Mouse (Mus musculus): ENCODE data around the gene Cpne5.

Cpne5 gene

DNA sequence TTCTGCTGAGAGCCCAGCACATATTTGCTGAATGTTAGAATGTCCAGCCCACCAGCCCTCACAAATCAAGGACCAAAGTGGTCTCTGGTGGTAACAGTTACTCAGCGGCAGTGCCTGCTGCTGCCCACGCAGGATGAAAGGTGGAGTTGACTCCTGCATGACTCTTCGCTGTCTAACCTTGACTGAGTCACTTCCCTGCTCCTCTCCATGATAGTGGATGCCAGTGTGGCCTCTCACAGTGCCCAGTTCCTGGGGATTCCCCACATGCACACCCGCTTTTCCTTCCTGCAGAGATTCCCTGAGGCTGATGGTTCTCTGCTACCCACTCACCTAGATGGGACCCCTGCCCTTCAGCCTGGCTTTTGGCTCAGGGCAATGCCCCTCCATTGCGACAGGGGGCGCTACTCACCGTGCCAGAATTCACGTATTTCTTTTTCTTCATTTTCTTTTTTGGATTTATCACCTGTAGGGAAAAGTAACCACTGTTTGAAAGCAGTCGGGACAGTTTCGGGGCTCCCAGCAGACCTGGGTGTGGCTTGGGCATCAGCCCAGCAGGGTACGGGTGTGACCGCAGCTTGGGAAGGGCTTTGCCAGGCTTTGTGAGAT is 68.9 kb downstream of the Cpne5 start:
- no peak for DNase-seq (ENCODE audit: low spot score)

DNA sequence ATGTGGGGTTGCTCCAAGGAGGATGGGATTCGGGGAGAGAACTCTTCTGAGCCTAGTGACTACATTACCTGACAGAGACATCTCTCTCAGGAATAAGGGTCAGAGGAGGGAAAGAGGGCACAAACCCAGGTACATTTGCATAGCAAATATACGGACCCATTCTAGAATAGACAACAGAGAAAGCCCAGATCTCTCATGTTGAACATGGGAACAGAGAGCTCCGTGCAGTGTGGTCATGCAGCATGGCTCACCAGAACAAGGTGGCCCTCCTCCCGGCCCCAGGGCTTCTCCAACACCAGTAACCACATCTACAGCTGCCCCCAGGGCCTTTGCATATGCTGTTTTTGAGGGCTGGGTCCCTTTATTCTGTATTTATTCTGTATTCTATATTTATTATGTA is 69.5 kb downstream of the Cpne5 start:
- DNase-seq (ENCODE audit: low spot score): no peak

DNA sequence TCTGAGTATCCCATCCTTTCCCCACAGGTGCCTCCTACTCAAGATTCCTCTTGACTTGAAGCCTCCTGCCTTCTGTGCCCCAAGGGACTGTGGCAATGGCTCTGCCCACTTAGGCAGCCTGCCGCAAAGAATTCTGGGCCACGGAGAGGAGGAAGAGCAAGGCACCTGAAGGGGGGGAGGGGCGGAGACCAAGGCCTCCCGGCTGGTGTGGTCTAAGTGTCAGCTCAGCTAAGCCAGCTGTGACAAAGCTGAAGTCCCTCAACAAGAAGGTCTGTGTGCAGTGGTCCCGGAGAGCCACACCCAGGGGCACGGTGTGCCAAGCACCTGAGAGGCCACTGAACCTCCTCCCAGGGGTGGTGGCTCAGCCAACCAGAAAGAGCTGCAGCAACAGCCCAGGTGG is 70.6 kb downstream of the Cpne5 start:
- no peak for DNase-seq (ENCODE audit: low spot score)

DNA sequence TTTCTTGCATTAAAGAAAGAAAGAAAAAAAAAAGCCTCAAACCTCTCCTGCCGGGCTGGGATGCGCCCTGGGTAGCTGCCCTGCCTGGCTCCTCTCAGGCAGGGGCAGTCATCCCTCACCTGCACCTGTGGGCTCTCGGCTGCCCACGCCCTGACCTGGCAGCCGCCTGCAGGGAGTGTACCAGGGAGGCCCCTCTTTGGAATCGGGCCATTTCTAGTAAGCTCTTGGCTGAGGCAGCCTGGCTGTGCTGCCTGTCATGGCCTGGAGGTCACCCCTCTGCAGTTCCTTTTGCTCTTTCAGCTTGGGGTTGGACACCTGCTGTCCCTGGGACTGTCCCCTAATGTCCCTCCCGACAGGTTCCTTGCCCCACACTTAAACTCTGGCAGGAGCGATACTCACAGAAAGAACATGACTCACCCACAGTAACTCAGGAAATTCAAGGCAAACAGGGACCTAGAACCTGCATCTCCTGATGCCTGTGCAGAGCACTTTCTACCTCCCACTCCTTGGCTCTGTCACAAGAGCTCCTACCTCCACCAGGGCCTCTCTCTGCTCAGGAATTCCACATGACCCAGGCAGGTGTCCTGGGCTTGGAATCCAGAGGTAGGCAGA is 71.9 kb downstream of the Cpne5 start:
- no peak for DNase-seq (ENCODE audit: low spot score)

DNA sequence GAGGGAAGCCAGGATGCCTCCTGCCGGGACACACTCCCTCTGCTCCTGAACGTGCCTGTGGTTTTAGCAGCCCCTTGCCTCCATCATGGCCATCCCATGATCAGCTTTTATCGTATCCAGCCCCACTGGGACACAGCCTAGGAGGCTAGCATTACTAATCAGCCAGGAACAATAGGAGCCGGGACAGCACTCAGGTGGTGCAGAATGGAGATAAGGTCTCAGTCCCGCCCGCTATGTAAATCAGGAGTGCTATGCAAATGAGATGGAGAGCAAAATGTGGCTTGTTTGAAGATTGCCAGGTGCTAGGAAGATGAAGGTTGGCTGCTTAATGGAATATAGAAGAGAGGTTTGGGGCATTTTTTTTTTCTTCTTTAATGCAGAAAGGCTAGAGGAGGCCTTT is 72.5 kb downstream of the Cpne5 start:
- DNase-seq (ENCODE audit: low spot score): no peak

DNA sequence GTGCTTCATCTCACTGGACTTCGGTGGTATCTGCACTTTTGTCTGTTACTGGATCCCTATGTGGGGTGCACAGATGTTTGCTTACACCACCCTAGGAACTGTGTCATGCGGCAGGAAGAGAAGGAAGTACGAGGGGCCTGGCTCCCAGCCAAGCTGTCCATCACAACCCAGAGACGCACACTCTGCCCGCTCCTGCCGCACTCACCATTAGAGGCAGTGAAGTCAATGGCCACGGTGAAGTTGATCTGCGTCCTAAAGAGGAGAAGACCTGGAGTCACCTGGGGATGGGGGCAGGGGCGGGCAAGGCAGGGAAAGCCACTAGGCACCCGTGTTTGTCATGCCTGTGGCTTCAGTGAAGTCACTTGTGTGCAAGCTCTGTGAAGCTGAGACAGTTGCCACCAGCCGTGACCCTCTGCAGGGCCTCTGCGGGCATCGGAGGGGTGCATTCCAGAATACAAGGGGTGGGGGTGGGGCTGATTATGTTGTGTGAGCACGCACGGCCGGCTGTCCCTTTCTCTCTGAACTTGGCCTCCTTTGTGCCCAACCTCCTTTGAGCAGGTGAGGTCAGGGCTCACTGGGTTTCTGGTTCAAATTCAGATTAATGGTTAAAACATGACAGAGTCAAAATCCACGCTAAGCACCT is 73.4 kb downstream of the Cpne5 start:
- peak; percentile 46 for DNase-seq (ENCODE audit: low spot score)

DNA sequence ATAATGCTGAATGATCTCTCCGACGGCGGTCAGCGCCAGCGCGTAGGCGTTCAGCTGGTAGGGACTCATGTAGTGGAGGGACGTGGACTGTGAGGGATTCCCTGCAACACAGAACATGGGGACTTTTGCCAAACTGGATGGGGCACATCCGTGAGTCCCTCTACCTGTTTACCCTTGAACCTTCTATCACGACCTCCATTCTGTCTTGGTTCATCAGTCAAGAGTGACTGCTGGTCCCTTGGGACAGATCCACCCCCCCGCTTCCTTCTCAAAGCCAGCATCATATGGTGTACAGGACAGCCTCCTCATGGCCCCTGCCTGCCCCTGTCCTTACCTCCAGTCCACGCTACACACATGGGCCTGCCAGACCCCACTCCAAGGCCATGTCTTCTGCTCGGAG is 75.6 kb downstream of the Cpne5 start:
- DNase-seq (ENCODE audit: low spot score): no peak

DNA sequence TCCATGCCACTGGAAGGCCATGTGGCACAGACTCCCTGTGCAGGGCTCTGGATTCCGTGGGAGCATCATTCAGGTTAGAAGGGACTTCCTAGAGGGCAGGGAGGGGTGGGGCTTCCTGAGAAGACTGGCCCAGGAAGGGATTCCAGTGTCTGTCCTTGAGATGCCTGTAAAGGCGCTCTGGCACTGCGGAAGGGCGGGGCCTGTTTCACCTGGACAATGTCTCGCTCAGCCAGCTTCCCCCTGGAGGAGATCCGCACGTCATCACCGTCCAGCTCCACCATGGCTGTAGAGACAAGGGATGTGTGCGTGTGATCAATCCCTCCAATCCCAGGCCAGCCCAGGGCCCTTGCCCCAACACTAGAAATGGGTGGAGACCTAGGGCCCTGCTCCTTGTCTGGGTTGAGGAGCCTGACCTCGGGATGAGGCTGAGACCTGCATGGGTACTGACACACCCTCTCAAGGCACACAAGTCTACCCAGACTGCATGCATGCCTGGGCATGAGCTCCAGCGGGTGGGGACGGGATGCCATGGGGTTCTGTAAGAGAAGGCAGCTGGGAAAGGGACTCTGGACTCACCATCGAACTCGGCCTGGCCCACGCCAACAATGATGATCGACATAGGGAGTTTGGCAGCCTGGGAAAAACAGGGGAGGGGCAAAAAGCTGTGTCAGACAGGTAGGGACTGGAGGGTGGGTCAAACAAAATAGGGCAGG is 78.1 kb downstream of the Cpne5 start:
- no peak for DNase-seq (ENCODE audit: low spot score)

DNA sequence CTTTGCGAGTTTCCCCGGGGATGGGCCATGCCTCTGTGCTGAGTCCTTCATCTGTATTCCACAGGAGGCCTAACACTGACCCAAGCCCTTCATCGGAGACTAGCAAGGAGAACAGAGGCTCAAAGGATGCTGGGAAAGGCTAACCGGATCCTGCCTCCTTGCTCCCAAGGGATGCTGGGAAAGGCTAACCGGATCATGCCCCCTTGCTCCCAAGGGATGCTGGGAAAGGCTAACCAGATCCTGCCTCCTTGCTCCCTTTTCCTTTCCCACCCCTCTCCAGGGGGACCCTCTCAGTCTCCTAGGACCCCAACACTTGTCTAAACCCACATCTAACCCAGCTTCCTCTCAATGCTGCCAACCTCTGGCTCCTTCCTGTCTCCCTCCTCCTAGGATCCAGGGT is 78.6 kb downstream of the Cpne5 start:
- no peak for DNase-seq (ENCODE audit: low spot score)

DNA sequence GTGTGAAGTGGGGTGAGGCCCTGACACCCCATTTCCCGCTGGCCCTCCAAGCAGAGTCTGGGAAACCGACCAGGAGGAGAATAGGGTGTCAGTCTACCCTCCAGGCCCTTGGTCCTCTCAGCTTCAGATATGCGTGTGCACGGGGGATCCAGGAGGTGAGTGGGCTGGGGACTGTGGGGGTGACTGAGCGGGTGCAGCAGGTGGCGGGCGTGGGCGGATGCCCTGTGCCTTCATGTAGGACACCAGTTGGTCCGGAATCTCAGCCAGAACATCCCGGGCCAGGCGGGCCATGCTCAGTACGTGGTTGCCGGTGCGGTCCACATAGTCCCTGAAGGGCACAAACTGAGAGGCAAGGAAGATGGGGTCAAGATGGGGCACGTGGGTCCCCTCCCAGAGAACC is 79.1 kb downstream of the Cpne5 start:
- DNase-seq (ENCODE audit: low spot score): no peak

DNA sequence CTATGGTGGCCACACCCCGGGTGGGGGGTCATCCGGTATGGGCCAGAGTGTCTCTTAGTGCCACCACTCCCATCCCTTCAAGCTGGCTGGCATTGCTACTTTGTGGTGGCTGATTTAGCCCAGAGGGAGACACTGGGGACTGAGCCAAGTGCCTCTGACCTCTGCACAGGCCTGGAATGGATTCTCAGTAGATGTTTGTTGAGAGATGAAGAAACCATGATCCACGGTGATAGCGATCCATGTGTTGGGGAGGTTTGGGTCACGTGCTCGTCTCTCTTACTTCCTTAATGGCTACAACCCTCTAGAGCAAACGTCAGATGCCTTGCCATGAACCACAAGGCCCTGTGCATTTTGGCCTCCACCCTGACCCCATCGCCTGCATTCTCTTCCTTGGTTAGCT is 81.1 kb downstream of the Cpne5 start:
- DNase-seq (ENCODE audit: low spot score): no peak

DNA sequence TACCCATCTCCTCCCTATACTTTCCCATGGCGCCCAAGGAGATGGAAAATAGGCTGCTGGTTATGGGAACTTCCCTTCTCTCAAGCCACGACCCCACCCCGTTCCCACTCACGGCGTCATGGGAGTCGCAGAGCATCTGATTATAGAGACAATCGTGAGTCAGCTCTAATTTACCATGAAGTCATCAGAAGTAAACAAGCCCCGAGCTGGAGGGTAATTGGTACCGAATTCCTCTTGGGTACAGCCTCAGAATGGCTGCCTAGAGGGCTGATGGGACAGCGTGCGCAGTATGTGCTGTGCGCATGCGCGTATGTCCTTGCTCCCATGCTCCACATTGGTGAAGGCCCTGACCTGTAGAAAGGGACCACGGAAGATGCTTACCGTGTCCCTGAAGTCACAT is 81.6 kb downstream of the Cpne5 start:
- peak; percentile 38 for DNase-seq (ENCODE audit: low spot score)

DNA sequence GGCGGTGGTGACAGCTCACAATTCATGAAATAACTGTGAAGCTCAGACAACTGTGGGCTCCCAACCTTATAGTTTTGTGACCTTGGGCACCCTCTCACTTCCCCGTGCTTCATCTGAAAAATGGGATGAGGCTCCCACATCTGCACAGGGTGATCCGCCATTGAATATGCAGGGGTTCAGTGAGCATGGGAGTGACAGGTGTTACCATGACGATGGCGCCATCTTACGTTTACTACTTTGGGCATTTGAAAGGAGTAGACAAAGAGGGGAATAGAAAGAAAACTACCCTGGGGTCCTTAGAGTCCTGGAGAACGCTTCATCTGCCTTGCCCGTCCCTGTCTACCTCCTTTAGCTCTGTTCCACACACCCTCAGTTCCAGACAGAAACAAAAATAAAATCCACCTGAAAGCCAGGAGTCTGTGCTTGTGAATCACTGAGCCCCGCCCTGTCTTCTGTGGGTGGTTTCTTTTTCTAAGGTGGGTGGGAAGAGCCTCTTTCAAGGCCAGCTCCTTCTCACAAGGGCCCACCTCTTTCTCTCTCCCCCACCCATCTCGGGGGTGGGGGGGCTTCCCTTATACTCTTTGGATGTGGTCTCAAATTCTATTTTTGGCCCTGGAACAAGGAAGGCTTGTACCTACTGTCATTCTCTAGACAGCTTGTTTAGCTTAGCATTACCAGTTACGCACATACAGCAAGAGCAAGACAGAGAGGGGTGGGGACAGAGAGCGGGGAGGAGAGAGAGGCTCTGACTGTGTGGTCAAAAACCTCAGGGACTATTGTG is 82.4 kb downstream of the Cpne5 start:
- DNase-seq (ENCODE audit: low spot score): peak; percentile 50

DNA sequence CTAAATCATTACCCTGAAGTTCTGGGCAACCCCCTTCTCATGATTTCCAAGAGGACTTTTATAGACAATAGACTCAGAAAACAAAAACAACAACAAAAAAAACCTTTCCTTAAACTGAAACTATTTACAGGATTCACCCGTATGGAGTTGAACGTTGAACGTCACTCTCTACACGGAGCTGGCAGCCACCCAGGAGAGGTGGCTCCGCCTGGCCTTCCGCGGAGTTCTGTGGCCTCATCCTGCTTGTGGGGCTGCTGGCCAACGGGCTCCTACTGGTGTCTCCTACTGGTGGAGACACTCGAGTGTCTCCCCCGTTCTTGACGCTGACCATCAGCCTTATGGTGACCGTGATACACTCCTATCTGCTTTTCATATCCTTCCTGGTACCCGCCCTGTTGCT is 83.7 kb downstream of the Cpne5 start:
- DNase-seq (ENCODE audit: low spot score): no peak

DNA sequence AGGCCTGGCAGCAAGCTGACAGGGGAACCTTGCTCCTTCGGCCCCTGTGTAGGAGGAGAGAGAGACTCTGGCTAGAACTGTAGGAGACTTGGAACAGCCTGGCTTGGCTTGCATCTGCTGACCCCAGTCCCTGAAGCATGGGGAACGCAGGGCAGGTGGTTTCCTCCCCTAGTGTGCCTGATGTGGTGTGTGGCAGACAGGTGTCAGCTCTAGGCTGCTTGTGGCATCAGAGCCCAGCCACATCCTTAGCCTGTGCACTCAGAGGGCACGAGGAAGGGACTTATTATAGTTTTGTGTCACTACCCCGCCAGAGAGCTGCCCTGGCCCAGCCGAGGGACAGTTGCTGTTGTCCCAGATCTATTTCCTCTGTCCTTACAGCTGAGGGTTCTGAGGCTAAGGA is 85.4 kb downstream of the Cpne5 start:
- DNase-seq (ENCODE audit: low spot score): no peak

DNA sequence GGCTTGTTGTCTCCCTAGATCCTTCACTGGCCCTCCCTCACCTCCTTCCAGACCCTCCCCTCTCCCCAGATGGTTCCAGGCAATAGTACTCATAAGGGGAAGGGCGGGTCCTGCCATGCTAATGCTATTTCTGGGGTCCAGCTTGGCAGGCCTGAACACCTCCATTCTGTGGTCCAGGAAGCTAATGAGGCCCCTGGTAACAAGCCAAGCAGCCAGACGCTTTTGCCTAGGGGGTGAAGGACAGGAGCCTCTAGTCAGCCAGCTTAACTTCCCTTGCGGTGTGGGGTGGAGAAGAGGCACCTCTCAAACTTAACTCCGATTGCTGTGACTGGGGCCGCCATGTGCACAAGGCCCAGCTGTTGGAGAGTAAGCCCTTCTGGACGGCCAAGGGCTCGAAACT is 88.2 kb downstream of the Cpne5 start:
- no peak for DNase-seq (ENCODE audit: low spot score)

DNA sequence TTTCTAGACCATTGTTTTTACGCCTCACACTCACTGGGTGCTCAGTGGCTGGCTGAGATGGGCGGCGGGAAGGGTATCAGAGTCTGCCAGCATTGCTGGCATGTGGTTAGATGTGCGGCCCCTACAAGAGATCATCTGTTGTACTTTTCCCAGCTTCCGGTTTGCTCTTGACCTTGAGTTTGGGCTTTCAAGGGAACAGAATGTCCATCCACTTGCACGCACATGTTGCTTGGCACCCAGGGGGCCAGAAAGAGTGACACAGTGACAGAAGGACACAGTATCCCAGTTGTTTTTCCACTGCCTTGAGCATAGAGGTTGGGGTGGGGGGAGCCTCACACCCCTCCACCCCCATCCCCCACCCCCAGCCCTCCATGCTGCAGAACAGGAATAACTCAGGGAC is 90.2 kb downstream of the Cpne5 start:
- DNase-seq (ENCODE audit: low spot score): no peak

DNA sequence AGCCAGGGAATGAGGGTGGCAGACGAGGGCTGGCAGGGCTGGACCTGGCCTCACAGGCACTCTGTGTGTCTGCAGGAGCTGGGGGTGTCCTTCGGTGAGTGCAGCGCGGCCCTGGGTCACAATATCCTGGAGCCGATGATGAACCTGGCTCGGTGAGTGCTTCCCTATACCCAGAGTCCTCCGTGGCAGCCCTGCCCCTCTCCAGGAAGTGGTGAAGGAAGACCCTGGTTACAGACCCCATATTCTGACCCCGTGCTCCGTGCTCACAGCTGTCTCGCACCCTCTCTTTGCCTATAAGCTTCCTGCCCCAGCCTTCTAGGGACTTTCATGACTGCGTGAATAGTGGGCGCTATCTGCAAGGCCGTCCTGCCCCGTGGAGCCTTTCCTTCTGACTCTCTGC is 90.7 kb downstream of the Cpne5 start:
- no peak for DNase-seq (ENCODE audit: low spot score)

DNA sequence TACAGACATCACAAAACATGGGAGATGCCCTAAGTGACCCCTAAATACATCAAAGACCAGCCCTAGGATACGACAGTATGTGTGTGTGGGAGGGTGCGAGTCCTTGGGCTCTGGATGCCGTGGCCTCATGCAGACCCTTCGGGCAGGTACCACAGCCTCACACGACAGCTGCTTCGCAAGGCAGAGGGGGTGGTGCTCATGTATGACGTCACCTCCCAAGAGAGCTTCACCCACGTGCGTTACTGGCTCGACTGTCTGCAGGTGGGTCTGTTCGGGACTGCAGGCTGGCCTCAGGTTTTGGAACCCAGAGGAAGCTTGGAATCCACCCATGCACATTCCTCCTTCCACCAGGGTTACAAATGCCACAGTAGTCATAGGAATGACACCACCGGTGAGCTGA is 92.9 kb downstream of the Cpne5 start:
- DNase-seq (ENCODE audit: low spot score): no peak

DNA sequence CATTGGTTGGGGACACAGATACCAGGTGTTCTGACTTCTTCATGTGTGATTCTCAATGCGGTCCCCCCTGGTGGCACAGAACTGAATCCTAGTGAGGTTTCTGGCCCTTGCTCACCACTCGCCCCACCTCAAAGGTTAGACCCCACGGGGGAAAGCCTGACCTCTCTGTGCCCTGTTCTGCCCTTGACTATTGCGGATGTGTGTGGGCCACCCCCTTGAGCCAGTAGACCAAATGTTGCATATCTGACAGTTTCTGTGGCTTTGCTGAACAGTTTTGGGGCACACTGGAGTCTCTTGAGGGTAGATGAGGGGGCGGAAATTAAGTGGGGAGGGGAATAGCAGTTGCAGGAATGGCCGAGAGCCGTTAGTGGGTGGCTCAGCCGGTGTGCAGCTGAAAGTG is 94.7 kb downstream of the Cpne5 start:
- DNase-seq (ENCODE audit: low spot score): no peak

DNA sequence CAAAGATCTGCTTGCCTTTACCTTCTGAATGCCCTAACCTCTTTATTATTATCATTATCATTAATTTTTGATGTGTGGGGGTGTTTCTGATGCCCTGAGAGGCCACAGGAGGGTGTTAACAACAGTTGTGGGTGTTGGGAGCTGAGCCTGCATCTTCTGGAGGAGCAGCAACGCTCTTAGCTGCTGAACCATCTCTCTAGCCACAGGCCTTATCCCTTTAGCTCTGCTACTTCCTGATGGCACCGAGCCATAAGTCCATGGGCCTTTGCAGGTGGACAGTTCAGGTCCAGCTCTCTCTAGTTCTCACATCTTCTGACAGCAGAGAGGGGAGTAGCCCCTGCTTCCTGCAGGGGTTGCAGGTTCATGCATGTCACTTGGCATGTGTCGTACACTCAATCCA is 96.4 kb downstream of the Cpne5 start:
- DNase-seq (ENCODE audit: low spot score): no peak

DNA sequence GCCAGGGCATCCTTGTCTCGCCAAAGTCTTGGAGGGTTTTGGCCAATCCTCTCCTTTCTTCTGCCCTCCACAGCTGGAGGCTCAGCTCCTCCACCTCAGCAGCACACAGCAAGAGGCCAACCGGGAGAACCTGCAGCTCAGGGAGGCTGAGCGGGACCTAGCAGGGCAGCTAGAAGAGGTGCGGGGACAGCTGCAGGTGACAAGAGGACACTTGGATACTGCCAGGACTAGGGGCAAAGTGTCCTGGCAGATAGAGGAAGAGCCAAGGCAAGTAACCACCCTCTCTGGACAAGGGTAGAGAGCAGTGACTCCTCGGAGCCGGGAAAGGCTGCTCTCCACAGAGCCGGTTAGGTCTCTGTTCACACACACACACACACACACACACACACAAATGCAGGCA is 100.1 kb downstream of the Cpne5 start:
- no peak for DNase-seq (ENCODE audit: low spot score)

DNA sequence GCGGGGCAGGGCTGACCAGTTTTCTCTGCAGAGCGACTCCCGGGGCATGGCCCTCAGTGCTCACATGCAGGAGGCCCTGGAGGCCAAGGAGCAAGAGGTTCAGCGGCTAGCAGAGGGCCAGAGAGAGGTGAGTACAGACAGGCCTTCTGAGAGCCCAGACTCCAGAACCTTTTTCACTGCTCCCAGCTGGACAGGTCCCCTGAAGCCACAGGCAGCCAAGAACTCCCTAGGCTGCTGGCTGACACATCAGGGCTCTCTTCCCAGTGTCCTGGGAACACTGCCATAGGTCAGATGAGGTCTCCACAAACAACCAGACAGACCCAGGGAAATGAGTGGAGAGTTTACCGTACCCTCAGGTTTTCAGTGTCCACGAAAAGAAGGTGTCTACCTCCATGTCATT is 101.7 kb downstream of the Cpne5 start:
- no peak for DNase-seq (ENCODE audit: low spot score)

Data from retina, embryonic 14.5 days (tissue).